Mouse (Mus musculus) brain, embryonic 14.5 days (tissue): ENCODE measurements around the gene Ajm1. TPM values are rescaled to one million over a fixed set of nuclear protein-coding genes. Genes with fewer than 3 reads are reported as not detected.

Source experiments
- DNase-seq: peaks from one replicate; pipeline ENCODE4 v3.0.0-alpha.2; 2011; ENCODE audit warnings: low read depth
- CTCF ChIP-seq: fragments of 200-500 bp; IDR thresholded peaks from 2 replicates; pipeline ENCODE4 v1.5.1; 2012; ENCODE audit warnings: inconsistent platforms, mild to moderate bottlenecking, moderate library complexity, borderline replicate concordance; ENCODE audit not compliant: insufficient read depth, insufficient read length; ENCODE audit errors: extremely low read depth
- POLR2A ChIP-seq: fragments of 200-500 bp; IDR thresholded peaks from 2 replicates; pipeline ENCODE4 v1.6.1; 2012; ENCODE audit warnings: mild to moderate bottlenecking, inconsistent platforms, borderline replicate concordance; ENCODE audit not compliant: poor library complexity, insufficient read depth, insufficient read length, severe bottlenecking; ENCODE audit errors: extremely low read depth
- polyA plus RNA-seq: library from polyadenylated mRNA; depleted of rRNA; stranded (reverse); fragments of >200 nt; gene quantifications from 2 replicates; pipeline ENCODE4 v1.2.3, GENCODE M21; 2012; rRNA removed

The Ajm1 gene
- polyA plus RNA-seq, 1 experiment: 30.3 TPM

DNA sequence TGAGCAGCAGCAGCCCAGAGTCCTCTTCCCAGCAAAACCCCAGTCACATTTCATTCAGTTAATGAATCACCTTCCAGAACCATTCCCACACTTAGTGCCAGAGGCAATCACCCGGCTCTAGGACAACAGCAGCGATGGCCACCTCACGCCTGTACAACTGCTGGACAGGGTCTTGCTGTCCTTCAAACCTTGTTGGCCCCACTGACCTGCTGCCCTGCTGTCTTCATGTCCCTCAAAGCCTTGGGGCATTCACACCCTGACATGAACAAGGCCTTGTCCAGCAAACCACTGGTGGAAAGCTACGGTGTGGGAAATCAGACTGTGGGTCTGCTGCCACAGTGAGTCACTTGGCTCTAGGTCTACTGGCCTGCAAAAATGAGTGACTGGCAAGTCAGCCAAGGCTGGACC lies 41.0 kb downstream of the Ajm1 start:
- TF ChIP-seq CTCF (no peak), POLR2A (no peak)
- no peak for DNase-seq

DNA sequence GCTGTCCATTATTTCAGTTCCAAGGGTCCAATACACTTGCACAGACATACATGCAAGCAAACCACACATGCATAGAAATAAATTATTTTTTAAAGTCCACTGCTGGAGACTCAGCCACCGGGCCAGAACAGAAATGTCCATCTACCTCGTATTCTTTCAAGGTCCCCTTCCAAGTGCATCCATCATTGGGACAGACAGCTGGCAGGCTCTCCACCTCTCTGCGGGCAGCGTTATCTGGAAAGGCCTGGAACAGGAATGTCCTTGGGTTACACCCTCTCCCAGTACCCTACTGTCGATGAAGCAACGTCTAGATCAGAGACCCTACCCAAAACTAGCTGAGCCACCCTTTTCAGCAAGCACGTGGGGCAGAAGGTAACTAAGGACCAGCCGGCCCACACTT lies 45.0 kb downstream of the Ajm1 start:
- TF ChIP-seq POLR2A: no peak
- no peak for TF ChIP-seq CTCF
- DNase-seq: no peak

DNA sequence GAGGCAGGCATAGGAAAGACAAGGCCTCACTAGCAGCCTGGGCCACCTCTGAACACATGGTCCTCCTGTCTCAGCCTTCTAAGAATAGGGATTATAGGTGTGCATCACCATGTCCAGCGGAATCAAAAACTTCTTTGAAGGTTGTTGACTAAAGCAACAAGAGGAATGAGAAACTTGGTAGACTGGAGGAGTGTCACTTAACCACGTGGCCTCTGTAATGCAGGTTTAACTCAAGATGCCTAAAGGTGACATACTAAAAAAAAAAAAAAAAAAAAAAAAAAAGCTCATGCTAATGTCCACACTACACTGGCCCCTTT lies 46.7 kb downstream of the Ajm1 start:
- TF ChIP-seq POLR2A: no peak
- TF ChIP-seq CTCF: no peak
- no peak for DNase-seq

DNA sequence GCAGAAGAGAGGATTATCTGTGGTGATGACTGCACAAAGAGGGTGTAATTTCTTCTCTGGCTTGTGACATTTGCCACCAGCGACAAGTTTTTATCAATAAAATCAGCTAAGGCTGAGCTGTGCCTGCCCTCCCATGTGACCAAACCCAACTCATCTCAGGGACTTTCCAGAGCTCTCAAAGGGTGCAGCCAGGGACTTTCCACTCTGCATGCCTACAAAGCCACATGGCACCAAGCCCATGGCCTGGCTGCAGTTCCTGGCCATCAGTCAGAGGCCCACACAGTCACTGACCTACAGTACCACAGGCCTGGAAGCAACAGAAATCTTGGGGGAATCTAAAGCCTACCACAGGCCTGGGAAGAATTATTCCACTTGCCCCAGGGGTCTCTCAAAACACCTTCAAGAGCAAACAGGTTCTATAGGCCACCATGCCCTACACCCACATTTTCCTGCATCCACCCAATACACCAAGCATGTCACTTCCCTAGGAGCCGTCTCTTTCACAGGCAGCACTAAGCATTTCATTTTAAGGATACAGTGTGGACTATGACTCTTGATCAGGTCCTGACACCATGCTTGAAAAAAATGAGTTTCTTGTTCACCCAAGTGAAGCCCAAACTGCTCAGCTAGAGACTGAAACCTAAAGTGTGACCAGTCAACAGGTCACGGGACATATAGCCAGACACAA lies 47.2 kb downstream of the Ajm1 start:
- DNase-seq: no peak
- no peak for TF ChIP-seq CTCF
- TF ChIP-seq POLR2A: no peak

DNA sequence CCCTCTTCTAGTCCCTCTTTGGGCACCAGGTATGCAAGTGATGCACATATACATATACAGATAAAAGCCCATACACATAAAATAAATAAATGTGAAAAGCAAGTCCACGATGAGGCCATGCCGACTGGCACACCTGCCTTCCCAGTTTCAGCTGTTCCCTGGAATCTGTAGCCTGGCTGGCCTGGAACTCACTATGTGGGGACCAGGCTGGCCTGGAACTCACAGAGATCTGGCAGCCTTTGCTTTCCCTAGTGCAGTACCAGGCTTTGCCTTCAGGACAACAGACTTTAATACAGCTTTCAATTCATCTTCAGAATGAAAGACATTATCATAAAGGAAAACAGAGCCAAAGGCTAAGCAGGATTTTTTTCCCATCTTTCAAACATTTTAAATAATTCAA lies 47.9 kb downstream of the Ajm1 start:
- DNase-seq: no peak
- TF ChIP-seq CTCF (no peak), POLR2A (no peak)

DNA sequence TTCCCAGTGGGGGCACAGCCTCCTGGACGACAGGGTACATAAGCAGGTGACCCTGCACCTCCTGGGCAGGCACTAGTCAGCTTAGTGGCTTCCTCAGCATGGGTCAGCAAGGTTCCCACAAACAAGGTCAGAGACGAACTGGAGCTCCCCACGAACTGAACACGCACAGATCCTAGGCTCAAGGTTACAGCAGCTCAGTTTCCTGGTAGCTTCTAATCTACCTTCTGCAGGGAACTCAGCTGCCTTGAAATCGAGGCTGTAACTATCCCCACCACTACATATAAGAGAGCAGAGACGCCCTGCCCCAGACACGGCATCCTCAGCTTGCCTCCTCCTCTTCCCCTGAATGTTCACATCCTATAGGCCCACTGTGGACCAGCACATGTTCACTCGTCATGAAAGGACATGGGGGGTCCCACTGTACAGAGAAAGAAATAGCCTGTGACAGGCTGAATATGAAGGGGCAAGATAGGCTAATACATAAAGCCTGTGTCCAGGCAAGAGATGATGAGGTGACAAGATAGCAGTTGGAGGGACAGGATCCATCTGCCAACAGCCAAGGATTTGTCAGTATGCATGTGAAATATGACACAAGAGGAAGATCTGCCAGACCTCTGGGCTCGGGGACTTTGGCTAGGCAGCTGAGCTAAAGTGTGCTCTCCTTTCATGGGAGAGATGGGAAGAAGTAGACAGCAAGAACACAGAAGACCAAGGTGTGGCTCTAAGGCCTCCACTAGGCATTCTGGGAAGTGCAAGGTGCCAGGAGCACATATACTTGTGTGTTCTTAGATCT lies 54.9 kb downstream of the Ajm1 start:
- no peak for DNase-seq
- TF ChIP-seq CTCF (no peak), POLR2A (no peak)

Other genes starting within 250 kb of the Ajm1 start
- 22.5 and 37.0 TPM in 2 replicates for gene Man1b1, start 249.4 kb downstream of the Ajm1 start, polyA plus RNA-seq
- 35.3 and 57.1 TPM in 2 replicates for gene Dpp7, start 225.4 kb downstream of the Ajm1 start, polyA plus RNA-seq
- 2.4 TPM in 2 replicates for gene Uap1l1, start 216.1 kb downstream of the Ajm1 start, polyA plus RNA-seq
- 20.1 and 48.8 TPM in 2 replicates for gene Sapcd2, start 209.4 kb downstream of the Ajm1 start, polyA plus RNA-seq
- 2.2 and 2.3 TPM in 2 replicates for gene Entpd2, start 185.9 kb downstream of the Ajm1 start, polyA plus RNA-seq
- gene Npdc1, start 182.4 kb downstream of the Ajm1 start, polyA plus RNA-seq: 621 and 644 TPM in 2 replicates
- gene Fut7, start 158.5 kb downstream of the Ajm1 start, polyA plus RNA-seq: 0.42 and 0.57 TPM in 2 replicates
- gene Abca2, start 153.1 kb downstream of the Ajm1 start, polyA plus RNA-seq: 29.8 and 60.6 TPM in 2 replicates
- gene Clic3, start 124.9 kb downstream of the Ajm1 start, polyA plus RNA-seq: 1.1 and 1.9 TPM in 2 replicates
- gene Paxx, start 120.7 kb downstream of the Ajm1 start, polyA plus RNA-seq: 109 and 142 TPM in 2 replicates
- gene Ptgds, start 111.7 kb downstream of the Ajm1 start, polyA plus RNA-seq: 60.4 and 73.5 TPM in 2 replicates
- not detected in 2 replicates for gene Lcn12, start 87.8 kb downstream of the Ajm1 start, polyA plus RNA-seq
- gene Fbxw5, start 81.0 kb downstream of the Ajm1 start, polyA plus RNA-seq: 27.8 and 61.1 TPM in 2 replicates
- gene C8g, start 80.0 kb downstream of the Ajm1 start, polyA plus RNA-seq: 1.9 and 3.6 TPM in 2 replicates
- 12.6 and 13.8 TPM in 2 replicates for gene Traf2, start 34.8 kb downstream of the Ajm1 start, polyA plus RNA-seq
- 166 and 189 TPM in 2 replicates for gene Edf1, start 23.9 kb downstream of the Ajm1 start, polyA plus RNA-seq
- gene Mamdc4, start 6.9 kb downstream of the Ajm1 start, polyA plus RNA-seq: 5.0 and 8.2 TPM in 2 replicates
- 138 and 169 TPM in 2 replicates for gene Phpt1, start 6.5 kb downstream of the Ajm1 start, polyA plus RNA-seq
- gene Rabl6, start 26.8 kb upstream of the Ajm1 start, polyA plus RNA-seq: 86.1 and 87.9 TPM in 2 replicates
- gene Ccdc183, start 35.9 kb upstream of the Ajm1 start, polyA plus RNA-seq: 0.03 and 0.07 TPM in 2 replicates
- 31.7 and 34.8 TPM in 2 replicates for gene Tmem141, start 40.2 kb upstream of the Ajm1 start, polyA plus RNA-seq
- 0.92 and 0.97 TPM in 2 replicates for gene Fcna, start 46.3 kb upstream of the Ajm1 start, polyA plus RNA-seq
- 0.24 TPM in 1 of 2 replicates, not detected in the other for gene Lcn8, start 71.4 kb upstream of the Ajm1 start, polyA plus RNA-seq
- gene Lcn5, start 76.2 kb upstream of the Ajm1 start, polyA plus RNA-seq: not detected in 2 replicates
- not detected in 2 replicates for gene Lcn6, start 95.0 kb upstream of the Ajm1 start, polyA plus RNA-seq
- not detected in 2 replicates for gene Lcn10, start 101.0 kb upstream of the Ajm1 start, polyA plus RNA-seq
- gene Obp2a, start 118.3 kb upstream of the Ajm1 start, polyA plus RNA-seq: not detected in 2 replicates
- 64.5 and 74.8 TPM in 2 replicates for gene Bmyc, start 125.0 kb upstream of the Ajm1 start, polyA plus RNA-seq
- gene Obp2b, start 155.3 kb upstream of the Ajm1 start, polyA plus RNA-seq: not detected in 2 replicates
- not detected in 2 replicates for gene Lcn3, start 183.8 kb upstream of the Ajm1 start, polyA plus RNA-seq
- not detected in 2 replicates for gene Lcn11, start 195.3 kb upstream of the Ajm1 start, polyA plus RNA-seq
- gene Gm13539, start 200.5 kb upstream of the Ajm1 start, polyA plus RNA-seq: not detected in 2 replicates
- gene Glt6d1, start 234.1 kb upstream of the Ajm1 start, polyA plus RNA-seq: not detected in 2 replicates
- not detected in 2 replicates for gene Lcn9, start 241.4 kb upstream of the Ajm1 start, polyA plus RNA-seq